Mouse (Mus musculus): Measurements from ENCODE around the gene Efnb3. TPM values are rescaled to one million over a fixed set of nuclear protein-coding genes. Genes with fewer than 3 reads are reported as not detected.
"Not testable (repeated sequence)": the region's sequence is repeated elsewhere in the genome, so short reads cannot be mapped to it uniquely, and the experiment has no call there.

Gene Efnb3
- polyA plus RNA-seq, 1 experiment, result not detected

- no peak overlapping the region for H3K4me3 ChIP-seq (ENCODE audit: insufficient read depth, low read length)
- H3K4me1 ChIP-seq (ENCODE audit: control insufficient read depth, insufficient read depth, low read length), result peaks cover 14% of the 10 kb centered on the region
- TF ChIP-seq CTCF (IDR thresholded peaks at IDR 0.05; ENCODE audit: low read depth, low read length), result no peak
- TF ChIP-seq POLR2A (IDR thresholded peaks at IDR 0.05; ENCODE audit: borderline replicate concordance, low read depth, low read length), result no peak
- no peak overlapping the region for H3K27ac ChIP-seq (ENCODE audit: insufficient read depth, low read depth, low read length)
Measured at GRCm38 (mm10) chr11:69540700-69541099, 19.3 kb downstream of the Efnb3 start.

- peaks cover 14% of the 10 kb centered on the region for H3K4me1 ChIP-seq (ENCODE audit: control insufficient read depth, insufficient read depth, low read length)
- TF ChIP-seq POLR2A (IDR thresholded peaks at IDR 0.05; ENCODE audit: borderline replicate concordance, low read depth, low read length) (no peak), CTCF (IDR thresholded peaks at IDR 0.05; ENCODE audit: low read depth, low read length) (no peak)
- no peak overlapping the region for H3K27ac ChIP-seq (ENCODE audit: insufficient read depth, low read depth, low read length)
- no peak overlapping the region for H3K4me3 ChIP-seq (ENCODE audit: insufficient read depth, low read length)
Measured at GRCm38 (mm10) chr11:69534990-69535389, 25.0 kb downstream of the Efnb3 start.

- no peaks in the 10 kb centered on the region for H3K4me1 ChIP-seq (ENCODE audit: control insufficient read depth, insufficient read depth, low read length)
- TF ChIP-seq POLR2A (IDR thresholded peaks at IDR 0.05; ENCODE audit: borderline replicate concordance, low read depth, low read length) (no peak), CTCF (IDR thresholded peaks at IDR 0.05; ENCODE audit: low read depth, low read length) (no peak)
- H3K4me3 ChIP-seq (ENCODE audit: insufficient read depth, low read length), result no peak overlapping the region
- H3K27ac ChIP-seq (ENCODE audit: insufficient read depth, low read depth, low read length), result no peak overlapping the region
Measured at GRCm38 (mm10) chr11:69532480-69533150, 27.4 kb downstream of the Efnb3 start.

- H3K4me1 ChIP-seq (ENCODE audit: control insufficient read depth, insufficient read depth, low read length); H3K27ac ChIP-seq (ENCODE audit: insufficient read depth, low read depth, low read length): not testable (repeated sequence)
- 0 out of 2 replicates have a peak, but pooled peaks have one; percentile 10 for TF ChIP-seq CTCF (IDR thresholded peaks at IDR 0.05; ENCODE audit: low read depth, low read length)
Measured at GRCm38 (mm10) chr11:69530755-69531154, 29.2 kb downstream of the Efnb3 start.

GRCm38 (mm10) chr11:69530281-69530680, 29.7 kb downstream of the Efnb3 start:
- not testable (repeated sequence) for H3K4me3 ChIP-seq (ENCODE audit: insufficient read depth, low read length); H3K27ac ChIP-seq (ENCODE audit: insufficient read depth, low read depth, low read length); H3K4me1 ChIP-seq (ENCODE audit: control insufficient read depth, insufficient read depth, low read length)

More at GRCm38 (mm10) chr11:69530755-69531154, 29.2 kb downstream of the Efnb3 start:
- not testable (repeated sequence) for H3K4me3 ChIP-seq (ENCODE audit: insufficient read depth, low read length)

GRCm38 (mm10) chr11:69528031-69528390, 32.0 kb downstream of the Efnb3 start:
- TF ChIP-seq POLR2A (IDR thresholded peaks at IDR 0.05; ENCODE audit: borderline replicate concordance, low read depth, low read length) (no peak), CTCF (IDR thresholded peaks at IDR 0.05; ENCODE audit: low read depth, low read length) (no peak)
- no peaks in the 10 kb centered on the region for H3K4me1 ChIP-seq (ENCODE audit: control insufficient read depth, insufficient read depth, low read length)
- H3K27ac ChIP-seq (ENCODE audit: insufficient read depth, low read depth, low read length), result no peak overlapping the region
- no peak overlapping the region for H3K4me3 ChIP-seq (ENCODE audit: insufficient read depth, low read length)

- no peaks in the 10 kb centered on the region for H3K4me1 ChIP-seq (ENCODE audit: control insufficient read depth, insufficient read depth, low read length)
- TF ChIP-seq CTCF (IDR thresholded peaks at IDR 0.05; ENCODE audit: low read depth, low read length), result no peak
- no peak for TF ChIP-seq POLR2A (IDR thresholded peaks at IDR 0.05; ENCODE audit: borderline replicate concordance, low read depth, low read length)
- peak overlapping the region; percentile 5; the same call in 1 of the 2 replicates for H3K4me3 ChIP-seq (ENCODE audit: insufficient read depth, low read length)
- no peak overlapping the region for H3K27ac ChIP-seq (ENCODE audit: insufficient read depth, low read depth, low read length)
Measured at GRCm38 (mm10) chr11:69527098-69528030, 32.6 kb downstream of the Efnb3 start.

- no peak overlapping the region for H3K4me3 ChIP-seq (ENCODE audit: insufficient read depth, low read length)
- no peak overlapping the region for H3K27ac ChIP-seq (ENCODE audit: insufficient read depth, low read depth, low read length)
- H3K4me1 ChIP-seq (ENCODE audit: control insufficient read depth, insufficient read depth, low read length), result no peaks in the 10 kb centered on the region
- no peak for TF ChIP-seq POLR2A (IDR thresholded peaks at IDR 0.05; ENCODE audit: borderline replicate concordance, low read depth, low read length)
- TF ChIP-seq CTCF (IDR thresholded peaks at IDR 0.05; ENCODE audit: low read depth, low read length), result no peak
Measured at GRCm38 (mm10) chr11:69526631-69527030, 33.4 kb downstream of the Efnb3 start.

- TF ChIP-seq CTCF (IDR thresholded peaks at IDR 0.05; ENCODE audit: low read depth, low read length) (no peak), POLR2A (IDR thresholded peaks at IDR 0.05; ENCODE audit: borderline replicate concordance, low read depth, low read length) (no peak)
- no peak overlapping the region for H3K27ac ChIP-seq (ENCODE audit: insufficient read depth, low read depth, low read length)
- H3K4me3 ChIP-seq (ENCODE audit: insufficient read depth, low read length), result no peak overlapping the region
- no peaks in the 10 kb centered on the region for H3K4me1 ChIP-seq (ENCODE audit: control insufficient read depth, insufficient read depth, low read length)
Measured at GRCm38 (mm10) chr11:69525661-69526060, 34.3 kb downstream of the Efnb3 start.

- Histone ChIP-seq H3K4me1 (ENCODE audit: control insufficient read depth, insufficient read depth, low read length) (no peaks in the 10 kb centered on the region), H3K27ac (ENCODE audit: insufficient read depth, low read depth, low read length) (no peak overlapping the region), H3K4me3 (ENCODE audit: insufficient read depth, low read length) (no peak overlapping the region)
- no peak for TF ChIP-seq CTCF (IDR thresholded peaks at IDR 0.05; ENCODE audit: low read depth, low read length)
- TF ChIP-seq POLR2A (IDR thresholded peaks at IDR 0.05; ENCODE audit: borderline replicate concordance, low read depth, low read length), result no peak
Measured at GRCm38 (mm10) chr11:69523651-69524050, 36.4 kb downstream of the Efnb3 start.

Data from bone marrow macrophage, adult 2 months (primary cell).